Mouse (Mus musculus) megakaryocyte-erythroid progenitor cell, adult 5 weeks (primary cell): Measurements from ENCODE around the gene Gm13696. TPM values are rescaled to one million over a fixed set of nuclear protein-coding genes. Genes with fewer than 3 reads are reported as not detected.

ENCODE experiments used
- polyA plus RNA-seq: library from polyadenylated mRNA; stranded (reverse); fragments of >175 nt; gene quantifications from 2 replicates; pipeline ENCODE4 v1.2.3, GENCODE M21; 2012

The Gm13696 gene
- polyA plus RNA-seq, result not detected in 2 replicates

GRCm38 (mm10) chr2:83972823-83973222, at the start of gene Gm13696:
Gene Gm13696 (plus strand): TSS chr2:83973123.

DNA sequence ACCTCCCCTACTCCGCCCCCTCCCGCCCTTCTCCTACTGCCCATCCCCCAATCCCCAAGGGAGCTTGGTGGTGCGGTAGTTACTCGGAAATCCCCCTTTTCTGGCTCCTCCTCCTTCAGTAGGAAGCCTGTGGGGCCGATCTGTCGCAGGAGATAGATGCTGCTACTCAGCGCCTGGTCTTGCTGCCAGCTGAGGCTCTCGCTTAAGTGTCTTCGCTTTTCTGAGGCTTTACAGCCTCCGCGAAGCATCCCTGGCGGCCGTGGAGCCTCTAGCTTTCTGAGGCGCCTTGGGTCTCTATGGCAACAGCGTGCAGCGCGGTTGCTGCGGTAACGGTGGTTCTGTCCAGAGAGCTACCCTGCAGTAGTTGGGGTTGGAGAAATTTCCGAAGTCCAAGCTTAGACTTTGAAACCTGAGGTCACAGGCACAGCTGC, 32.0 kb upstream of the Gm13696 start, which contains the start of gene Zswim2:
TSS of gene Zswim2 (minus strand) at position 298 of the 431 bp plus-strand sequence.

GRCm38 (mm10) chr2:83955393-83955792, 17.5 kb upstream of the Gm13696 start, which contains the start of gene Gm13698:
Gene Gm13698 (plus strand): TSS chr2:83955693.

GRCm38 (mm10) chr2:83961203-83961602, 11.7 kb upstream of the Gm13696 start, which contains the start of gene Gm13693:
Gene Gm13693 (plus strand): TSS chr2:83961503.

GRCm38 (mm10) chr2:83967013-83967412, 5.9 kb upstream of the Gm13696 start, which contains the start of gene Gm13695:
Gene Gm13695 (plus strand): TSS chr2:83967313.

DNA sequence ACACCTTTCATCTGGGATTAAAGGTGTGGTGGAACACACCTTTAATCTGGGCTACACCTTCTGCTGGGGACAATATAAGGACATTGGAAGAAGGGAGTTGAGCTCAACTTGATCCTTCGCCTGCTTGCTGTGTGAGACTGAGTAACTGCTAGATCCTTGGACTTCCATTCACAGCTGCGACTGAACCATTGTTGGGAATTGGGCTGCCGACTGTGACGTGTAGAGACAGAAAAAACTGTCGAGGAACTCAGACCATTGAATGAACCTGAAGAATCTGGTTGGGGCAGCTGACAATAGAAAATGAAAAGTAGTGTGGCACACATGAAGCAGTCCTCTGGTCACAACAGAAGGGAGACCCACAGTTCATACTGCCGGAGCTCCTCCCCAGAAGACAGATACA, 5.7 kb downstream of the Gm13696 start, which contains the start of gene Gm13694:
TSS of gene Gm13694 (plus strand) at position 301 of the 400 bp plus-strand sequence.

DNA sequence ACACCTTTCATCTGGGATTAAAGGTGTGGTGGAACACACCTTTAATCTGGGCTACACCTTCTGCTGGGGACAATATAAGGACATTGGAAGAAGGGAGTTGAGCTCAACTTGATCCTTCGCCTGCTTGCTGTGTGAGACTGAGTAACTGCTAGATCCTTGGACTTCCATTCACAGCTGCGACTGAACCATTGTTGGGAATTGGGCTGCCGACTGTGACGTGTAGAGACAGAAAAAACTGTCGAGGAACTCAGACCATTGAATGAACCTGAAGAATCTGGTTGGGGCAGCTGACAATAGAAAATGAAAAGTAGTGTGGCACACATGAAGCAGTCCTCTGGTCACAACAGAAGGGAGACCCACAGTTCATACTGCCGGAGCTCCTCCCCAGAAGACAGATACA, 11.5 kb downstream of the Gm13696 start, which contains the start of gene Gm13697:
TSS of gene Gm13697 (plus strand) at position 301 of the 400 bp plus-strand sequence.

DNA sequence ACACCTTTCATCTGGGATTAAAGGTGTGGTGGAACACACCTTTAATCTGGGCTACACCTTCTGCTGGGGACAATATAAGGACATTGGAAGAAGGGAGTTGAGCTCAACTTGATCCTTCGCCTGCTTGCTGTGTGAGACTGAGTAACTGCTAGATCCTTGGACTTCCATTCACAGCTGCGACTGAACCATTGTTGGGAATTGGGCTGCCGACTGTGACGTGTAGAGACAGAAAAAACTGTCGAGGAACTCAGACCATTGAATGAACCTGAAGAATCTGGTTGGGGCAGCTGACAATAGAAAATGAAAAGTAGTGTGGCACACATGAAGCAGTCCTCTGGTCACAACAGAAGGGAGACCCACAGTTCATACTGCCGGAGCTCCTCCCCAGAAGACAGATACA, 17.3 kb downstream of the Gm13696 start, which contains the start of gene Gm13691:
TSS of gene Gm13691 (plus strand) at position 301 of the 400 bp plus-strand sequence.

Other genes with a start within 250 kb of the Gm13696 start
- 14.4 and 18.0 TPM in 2 replicates for gene Itgav, start 248.7 kb upstream of the Gm13696 start, polyA plus RNA-seq
- gene Fam171b, start 160.5 kb upstream of the Gm13696 start, polyA plus RNA-seq, result not detected in 2 replicates
- not detected in 2 replicates for gene Zswim2, start 31.9 kb upstream of the Gm13696 start, polyA plus RNA-seq
- gene Gm13698, start 17.4 kb upstream of the Gm13696 start, polyA plus RNA-seq, result not detected in 2 replicates
- gene Gm13693, start 11.6 kb upstream of the Gm13696 start, polyA plus RNA-seq, result not detected in 2 replicates
- gene Gm13695, start 5.8 kb upstream of the Gm13696 start, polyA plus RNA-seq, result not detected in 2 replicates
- not detected in 2 replicates for gene Gm13694, start 5.8 kb downstream of the Gm13696 start, polyA plus RNA-seq
- gene Gm13697, start 11.6 kb downstream of the Gm13696 start, polyA plus RNA-seq, result not detected in 2 replicates
- not detected in 2 replicates for gene Gm13691, start 17.4 kb downstream of the Gm13696 start, polyA plus RNA-seq